Mouse (Mus musculus) limb, embryonic 14.5 days (tissue): ENCODE results near the gene Lat2. TPM values are rescaled to one million over a fixed set of nuclear protein-coding genes. Genes with fewer than 3 reads are reported as not detected.
A peak's percentile ranks its signal among the peaks of the same experiment; 100 is the strongest.

ENCODE experiments used
- ATAC-seq: fragments of 200-750 bp; cut with Nextera tagmentation; 2 replicates; pipeline ENCODE4 v1.8.0; 2017; ENCODE audit warnings: low read depth, moderate number of reproducible peaks, moderate TSS enrichment; ENCODE audit not compliant: low FRiP score
- DNase-seq: peaks from one replicate; pipeline ENCODE4 v3.0.0-alpha.2; 2015; ENCODE audit warnings: low spot score
- H3K27ac ChIP-seq: fragments of 300-500 bp; sonication (generic); replicated peaks from 2 replicates; pipeline ENCODE4 v1.5.1; 2014; ENCODE audit warnings: low read depth, mild to moderate bottlenecking, low read length, moderate library complexity, mixed read lengths
- H3K27me3 ChIP-seq: fragments of 300-500 bp; sonication (generic); 2 replicates; pipeline ENCODE4 v1.6.1; 2014; ENCODE audit warnings: low read length, mixed read lengths; ENCODE audit not compliant: control insufficient read depth, insufficient read depth
- H3K36me3 ChIP-seq: fragments of 300-500 bp; sonication (generic); 2 replicates; pipeline ENCODE4 v1.6.1; 2014; ENCODE audit warnings: mild to moderate bottlenecking, low read length, moderate library complexity, mixed read lengths; ENCODE audit not compliant: control insufficient read depth, insufficient read depth
- H3K4me1 ChIP-seq: fragments of 300-500 bp; sonication (generic); 2 replicates; pipeline ENCODE4 v1.6.1; 2014; ENCODE audit warnings: antibody characterized with exemption, low read length, mixed read lengths; ENCODE audit not compliant: control insufficient read depth, insufficient read depth
- H3K4me2 ChIP-seq: fragments of 300-500 bp; sonication (generic); replicated peaks from 2 replicates; pipeline ENCODE4 v1.6.1; 2014; ENCODE audit warnings: low read depth, mild to moderate bottlenecking, low read length, moderate library complexity; ENCODE audit not compliant: severe bottlenecking
- H3K4me3 ChIP-seq: fragments of 300-500 bp; sonication (generic); replicated peaks from 2 replicates; pipeline ENCODE4 v1.5.1; 2014; ENCODE audit warnings: low read length
- H3K9ac ChIP-seq: fragments of 300-500 bp; sonication (generic); 2 replicates; pipeline ENCODE4 v1.6.1; 2014; ENCODE audit warnings: mild to moderate bottlenecking, low read depth, low read length, moderate library complexity; ENCODE audit not compliant: severe bottlenecking
- H3K9me3 ChIP-seq: fragments of 300-500 bp; sonication (generic); 2 replicates; pipeline ENCODE4 v1.6.1; 2016; ENCODE audit warnings: low read length; ENCODE audit not compliant: control insufficient read depth
- POLR2A ChIP-seq: fragments of 200-500 bp; IDR thresholded peaks from 2 replicates; pipeline ENCODE4 v1.8.0; 2012; ENCODE audit warnings: inconsistent platforms, mild to moderate bottlenecking, moderate library complexity, borderline replicate concordance; ENCODE audit not compliant: insufficient read depth, insufficient read length; ENCODE audit errors: extremely low read depth
- WGBS: fragments of 180-500 bp; shearing (Covaris S2); extraction: QIAGEN DNeasy Blood & Tissue Kit; methylation state at CpG from one replicate; pipeline ENCODE4 v1.1.7; 2014; 5-methylcytosine and 5-hydroxymethylcytosine counted together
- polyA plus RNA-seq, 2 experiments: library from polyadenylated mRNA; depleted of rRNA in 1 of 2; stranded (reverse) in 1 of 2; unstranded in 1 of 2; fragments of >200 nt; fragmentation: Nextera tagmentation in 1 of 2; extraction: Ambion mirVana in 1 of 2; gene quantifications; 2 replicates each; pipeline versions ENCODE4 v1.2.1 to v1.2.3; 2012 to 2014

Lat2 gene
- polyA plus RNA-seq, 2 experiments, result 3.1 to 4.4 TPM

DNA sequence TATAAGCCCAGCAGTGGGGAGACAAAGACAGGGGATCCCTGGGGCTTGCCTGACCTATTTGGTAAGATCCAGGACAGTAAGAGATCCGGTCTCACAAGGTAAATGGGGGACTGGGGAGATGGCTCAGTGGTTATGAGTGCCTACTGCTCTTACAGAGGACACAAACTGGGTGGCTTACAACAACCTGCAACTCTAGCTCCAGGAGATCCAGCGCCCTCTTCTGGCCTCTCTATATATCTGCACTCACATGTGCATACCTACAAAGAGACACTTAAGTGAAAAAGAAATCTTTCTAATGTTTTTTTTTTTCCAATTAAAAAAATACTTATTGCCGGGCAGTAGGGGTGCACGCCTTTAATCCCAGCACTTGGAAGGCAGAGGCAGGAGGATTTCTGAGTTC is 31.6 kb upstream of the Lat2 start:
- 75% methylated on average over 4 of the region's 4 CpGs for WGBS
- Histone ChIP-seq H3K36me3 (no peaks in the 10 kb centered on the region), H3K9ac (no peak overlapping the region), H3K4me2 (no peak overlapping the region), H3K4me3 (no peak overlapping the region), H3K4me1 (no peaks in the 10 kb centered on the region), H3K9me3 (no peaks in the 10 kb centered on the region), H3K27me3 (no peaks in the 10 kb centered on the region), H3K27ac (no peak overlapping the region)
- DNase-seq (no peak), ATAC-seq (no peak)
- no peak for TF ChIP-seq POLR2A

DNA sequence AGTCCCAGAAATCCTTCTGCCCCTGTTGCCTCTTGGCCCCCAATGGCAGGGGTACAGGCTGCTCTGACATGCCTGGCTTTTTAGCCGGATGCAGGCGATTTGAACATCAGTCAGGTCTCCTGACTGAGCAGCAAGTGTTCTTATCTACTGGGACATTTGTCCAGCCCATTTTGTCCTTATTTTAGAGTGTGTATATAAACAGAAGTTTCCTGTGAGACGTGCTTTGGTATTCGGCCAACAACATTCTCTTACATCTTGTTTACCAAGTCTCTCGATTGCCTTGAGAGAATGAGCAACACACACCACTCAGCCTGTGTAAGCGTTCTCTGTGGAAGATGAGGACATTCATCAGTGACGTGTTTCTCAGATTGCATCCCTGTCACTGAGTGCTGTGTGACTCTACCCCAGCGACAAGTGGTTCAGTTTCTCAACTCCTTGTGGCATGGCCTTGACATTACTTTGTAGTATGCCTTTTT is 29.9 kb upstream of the Lat2 start:
- 76% methylated on average over 8 of the region's 8 CpGs for WGBS
- no peak overlapping the region for H3K4me3 ChIP-seq

DNA sequence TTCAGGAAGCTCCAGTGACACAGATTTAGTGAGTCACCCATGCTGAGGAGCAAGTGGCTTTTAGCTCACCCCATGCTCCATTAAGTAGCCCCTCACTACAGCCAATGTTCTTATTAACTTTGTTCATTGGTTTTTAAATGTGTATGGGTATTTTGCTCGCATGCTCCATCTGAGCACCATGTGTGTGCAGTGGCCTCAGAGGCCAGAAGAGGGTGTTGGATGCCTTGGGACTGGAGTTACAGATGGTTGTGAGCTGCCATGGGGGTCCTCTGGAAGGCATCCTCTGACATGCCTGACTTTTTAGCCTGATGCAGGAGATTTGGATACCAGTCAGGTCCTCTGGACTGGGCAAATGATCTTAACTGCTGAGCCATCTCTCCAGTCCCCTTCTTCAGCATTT is 29.3 kb upstream of the Lat2 start:
- ATAC-seq (no peak), DNase-seq (no peak)
- Histone ChIP-seq H3K27me3 (no peaks in the 10 kb centered on the region), H3K27ac (no peak overlapping the region), H3K4me3 (no peak overlapping the region), H3K9me3 (no peaks in the 10 kb centered on the region), H3K4me2 (no peak overlapping the region), H3K9ac (no peak overlapping the region; the same call in 1 of the 2 replicates), H3K4me1 (peaks cover 4% of the 10 kb centered on the region; the same call in 1 of the 2 replicates), H3K36me3 (no peaks in the 10 kb centered on the region)
- no peak for TF ChIP-seq POLR2A
- WGBS, result 55% methylated on average over 1 of the region's 1 CpGs

More for the DNA sequence above, 29.9 kb upstream of the Lat2 start:
- ATAC-seq (no peak), DNase-seq (no peak)
- Histone ChIP-seq H3K4me1 (peaks cover 2% of the 10 kb centered on the region; the same call in 1 of the 2 replicates), H3K27ac (no peak overlapping the region), H3K36me3 (no peaks in the 10 kb centered on the region), H3K27me3 (no peaks in the 10 kb centered on the region), H3K9me3 (no peaks in the 10 kb centered on the region), H3K9ac (no peak overlapping the region; the same call in 1 of the 2 replicates), H3K4me2 (no peak overlapping the region)
- no peak for TF ChIP-seq POLR2A

DNA sequence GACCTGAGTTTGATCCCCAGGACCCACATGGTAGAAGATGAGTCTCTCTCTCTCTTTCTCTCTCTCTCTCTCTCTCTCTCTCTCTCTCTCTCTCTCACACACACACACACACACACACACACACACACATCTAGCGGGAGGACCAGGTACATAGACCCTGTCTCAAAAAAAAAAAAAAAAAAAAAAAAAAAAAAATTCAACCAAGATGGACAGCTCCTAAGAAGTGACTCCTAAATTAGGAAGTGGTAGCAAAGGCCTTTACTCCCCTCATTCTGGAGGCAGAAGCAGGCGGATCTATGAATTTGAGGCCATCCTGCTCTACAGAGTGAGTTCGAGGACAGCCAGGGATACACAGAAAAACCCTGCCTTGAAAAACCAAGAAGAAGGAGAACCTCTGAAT is 25.5 kb upstream of the Lat2 start:
- no peak for TF ChIP-seq POLR2A
- Histone ChIP-seq H3K27ac (no peak overlapping the region), H3K9ac (no peak overlapping the region), H3K9me3 (no peaks in the 10 kb centered on the region), H3K4me1 (peaks cover 14% of the 10 kb centered on the region), H3K27me3 (no peaks in the 10 kb centered on the region), H3K4me2 (no peak overlapping the region), H3K36me3 (peaks cover 13% of the 10 kb centered on the region), H3K4me3 (no peak overlapping the region)
- WGBS, result 85% methylated on average over 3 of the region's 3 CpGs
- ATAC-seq, result no peak
- DNase-seq, result no peak

DNA sequence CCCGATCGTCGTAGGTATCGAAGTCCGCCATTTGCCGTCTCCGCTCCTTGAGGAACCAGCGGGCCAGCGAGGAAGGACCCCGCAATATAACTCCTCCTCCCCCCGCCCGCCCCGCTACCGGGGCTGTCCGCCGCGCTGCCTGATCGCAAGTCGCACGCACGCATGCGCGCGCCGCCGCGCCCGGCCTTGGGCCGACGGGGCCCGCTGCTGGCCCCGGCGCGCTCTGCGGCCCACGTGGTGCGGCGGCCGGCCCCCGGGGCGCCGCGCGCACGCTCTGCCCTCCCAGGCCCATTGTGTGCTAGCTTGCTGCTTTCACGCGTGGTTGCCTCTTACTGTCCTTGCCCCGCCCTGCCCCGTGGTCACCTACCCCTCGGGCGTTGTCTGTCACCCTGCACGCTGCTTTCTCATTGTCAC is 24.5 kb upstream of the Lat2 start, which contains the start of gene Eif4h:
Gene Eif4h (minus strand): TSS at position 222 of the 414 bp plus-strand sequence.
- H3K4me2 ChIP-seq, result peak within 1 kb of the TSS; percentile 81
- peaks cover 21% of the 10 kb centered on the region for H3K36me3 ChIP-seq
- peak within 1 kb of the TSS; percentile 99 for H3K4me3 ChIP-seq
- H3K27me3 ChIP-seq, result no peaks in the 10 kb centered on the region
- H3K4me1 ChIP-seq, result peaks cover 14% of the 10 kb centered on the region
- DNase-seq (peak; percentile 94), ATAC-seq (peak; percentile 95)
- H3K9me3 ChIP-seq, result no peaks in the 10 kb centered on the region
- peak; percentile 82; the same call in 1 of the 2 replicates for TF ChIP-seq POLR2A
- 1% methylated on average over 25 of the region's 52 CpGs for WGBS
- H3K9ac ChIP-seq, result peak within 1 kb of the TSS; percentile 99
- H3K27ac ChIP-seq, result peak within 1 kb of the TSS; percentile 93
